Mouse (Mus musculus): ENCODE measurements around the gene Galnt18.

Galnt18 gene

GRCm38 (mm10) chr7:111713828-111714600 is 65.8 kb downstream of the Galnt18 start:
- peak in 1 of 2 experiments; percentile 73 for DNase-seq

DNA sequence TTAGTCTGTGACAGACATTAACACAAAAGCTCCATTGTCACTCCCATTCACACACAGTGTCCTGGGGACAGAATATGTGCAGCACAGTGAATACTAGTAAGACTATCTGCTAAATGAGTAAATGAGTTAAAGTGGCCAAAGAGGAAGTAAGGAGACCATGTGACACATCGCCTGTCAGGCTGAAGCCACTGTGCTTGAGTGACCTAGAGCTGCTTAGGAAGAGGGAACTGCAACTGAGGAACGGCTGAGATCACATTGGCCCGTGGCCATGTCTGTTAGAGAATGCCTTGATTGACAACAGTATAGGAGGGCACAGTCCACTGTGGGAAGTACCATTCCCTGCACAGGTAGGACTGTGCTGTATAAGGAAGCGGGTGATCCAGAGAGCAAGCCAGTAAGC is 67.0 kb downstream of the Galnt18 start:
- DNase-seq, result peak in 1 of 2 experiments; percentile 24

DNA sequence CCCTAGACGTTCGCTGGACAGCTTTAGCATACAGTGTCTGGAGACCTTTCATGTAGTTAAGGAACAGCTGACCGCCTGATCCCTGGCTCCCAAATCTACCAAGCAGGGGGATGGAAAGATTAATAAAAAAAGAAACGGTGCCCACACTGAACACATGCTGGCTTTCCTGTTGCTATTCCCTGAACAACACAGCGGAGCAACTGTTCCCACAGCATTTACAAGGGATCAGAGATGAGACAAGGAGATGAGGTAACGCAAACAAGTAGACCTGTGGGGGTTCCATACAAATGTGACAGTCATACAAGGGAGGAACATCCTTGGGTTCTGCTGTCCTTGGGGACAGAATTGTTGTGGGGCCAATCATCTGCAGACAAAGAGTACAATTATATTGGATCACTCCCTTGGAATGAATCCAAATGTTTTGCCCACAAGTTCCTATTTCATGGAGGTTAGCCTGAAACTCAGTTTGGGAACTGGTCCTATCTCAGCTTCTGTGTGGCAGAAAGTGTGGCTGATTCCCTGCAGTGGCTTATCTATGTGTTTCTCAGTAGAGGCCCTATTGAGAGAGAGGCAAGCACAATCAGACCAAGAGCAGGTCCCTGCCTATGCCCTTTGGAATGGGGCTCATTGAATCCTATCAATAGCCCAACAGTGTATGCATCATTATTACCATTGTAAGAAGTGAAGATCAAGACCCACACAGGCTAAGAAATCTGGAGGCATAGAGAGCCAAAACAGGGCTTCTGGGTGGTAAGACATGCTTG is 68.5 kb downstream of the Galnt18 start:
- no peak for DNase-seq

GRCm38 (mm10) chr7:111710311-111710710 is 69.5 kb downstream of the Galnt18 start:
- DNase-seq, result peak in 1 of 2 experiments; percentile 32

GRCm38 (mm10) chr7:111708563-111708962 is 71.2 kb downstream of the Galnt18 start:
- no peak for DNase-seq

- DNase-seq, result no peak
Measured at GRCm38 (mm10) chr7:111702961-111703360, 76.8 kb downstream of the Galnt18 start.

DNA sequence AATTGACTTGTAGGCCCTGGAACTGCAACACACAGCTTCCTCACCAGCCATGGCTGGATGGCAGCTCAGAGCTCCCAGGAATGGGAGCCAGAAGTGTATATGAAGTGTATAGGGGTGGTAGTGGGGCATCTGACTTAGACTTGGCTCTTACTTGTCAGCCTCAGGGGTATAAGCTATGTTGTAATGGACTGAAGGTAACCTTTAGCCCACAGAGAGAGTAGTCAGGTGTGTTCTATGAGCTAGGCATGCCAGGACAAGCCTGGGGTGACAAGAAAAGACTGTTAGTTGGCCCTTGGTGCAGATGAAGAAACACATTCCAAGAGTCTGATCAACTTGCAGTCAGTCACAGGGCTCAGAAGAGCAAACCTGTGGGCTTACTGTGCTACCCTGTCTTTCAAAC is 78.0 kb downstream of the Galnt18 start:
- no peak for DNase-seq

DNA sequence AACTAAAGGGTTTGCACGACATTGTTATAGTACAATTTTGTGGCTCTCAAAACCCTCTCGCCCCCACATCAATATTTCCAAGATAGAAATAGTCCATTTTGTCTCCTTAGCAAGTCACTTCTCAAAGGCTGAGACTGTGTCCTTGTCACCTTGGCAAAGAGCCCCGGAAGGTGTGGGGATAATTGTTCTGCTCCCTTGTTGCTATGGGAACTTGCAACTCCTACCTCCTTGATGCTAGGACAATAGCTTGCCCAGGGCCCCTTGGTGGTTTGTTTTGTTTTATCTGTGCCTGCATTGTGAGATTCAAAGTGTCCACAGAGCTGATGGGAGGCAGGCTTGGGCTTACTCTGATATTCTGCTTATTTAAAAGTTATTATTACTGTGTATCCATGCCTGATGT is 80.3 kb downstream of the Galnt18 start:
- no peak for DNase-seq

- no peak for DNase-seq
Measured at GRCm38 (mm10) chr7:111696226-111696625, 83.6 kb downstream of the Galnt18 start.

DNA sequence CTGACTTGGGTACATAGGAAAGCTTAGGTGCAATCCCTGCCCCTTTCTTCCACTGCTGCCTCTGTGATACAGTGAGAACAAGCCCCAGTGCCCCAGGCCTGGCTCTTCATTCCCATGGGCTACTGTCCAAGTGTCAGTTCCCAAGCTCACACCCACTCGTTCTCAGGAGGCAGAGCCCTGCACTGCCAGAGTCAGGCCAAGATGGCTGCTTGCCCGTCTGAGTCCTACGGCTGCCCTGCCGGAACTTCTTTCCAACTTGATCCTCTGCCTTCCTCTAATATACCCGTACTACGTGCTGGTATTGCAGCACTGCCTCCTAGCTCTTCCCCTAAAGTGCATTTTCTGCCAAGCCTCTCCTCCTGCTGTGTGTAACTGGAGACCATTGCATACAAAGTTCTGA is 85.5 kb downstream of the Galnt18 start:
- DNase-seq, result no peak

- DNase-seq, result no peak
Measured at GRCm38 (mm10) chr7:111692641-111693261, 87.0 kb downstream of the Galnt18 start.

DNA sequence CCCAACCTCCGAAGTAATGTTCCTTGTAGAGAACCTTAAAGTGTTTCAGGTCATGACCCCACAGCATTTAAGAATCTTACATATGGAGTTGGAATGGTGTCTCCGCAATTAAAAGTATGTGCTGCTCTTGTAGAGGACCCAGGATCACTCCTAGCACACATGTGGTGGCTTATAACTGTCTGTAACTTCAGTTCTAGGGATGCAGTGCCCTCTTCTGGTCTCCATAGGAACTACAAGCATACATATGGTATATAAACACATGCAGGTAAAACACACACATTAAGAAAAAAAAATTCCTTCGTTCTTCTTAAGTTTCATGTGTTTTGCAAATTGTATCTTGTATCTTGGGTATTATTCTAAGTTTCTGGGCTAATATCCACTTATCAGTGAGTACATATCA is 99.7 kb downstream of the Galnt18 start:
- no peak for DNase-seq

DNA sequence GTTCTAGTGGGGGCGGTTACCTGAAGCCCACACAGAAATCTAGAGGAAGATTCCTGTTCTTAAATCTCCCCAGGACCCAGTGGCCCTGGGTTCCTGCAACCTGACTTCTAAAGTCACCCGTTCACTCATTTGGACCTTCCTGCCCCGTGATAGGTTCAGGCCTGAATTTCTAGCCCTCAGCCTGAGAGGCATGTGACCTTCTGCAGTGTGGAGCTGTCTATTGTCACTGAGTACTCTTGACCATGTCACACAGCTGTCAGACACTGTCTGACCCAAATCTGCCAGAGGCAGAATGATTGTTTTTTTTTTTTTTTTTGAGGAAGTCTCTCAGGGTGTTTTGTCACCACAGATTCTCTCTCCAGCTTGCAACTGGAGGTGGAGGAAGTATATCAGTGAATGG is 103.3 kb downstream of the Galnt18 start:
- no peak for DNase-seq

DNA sequence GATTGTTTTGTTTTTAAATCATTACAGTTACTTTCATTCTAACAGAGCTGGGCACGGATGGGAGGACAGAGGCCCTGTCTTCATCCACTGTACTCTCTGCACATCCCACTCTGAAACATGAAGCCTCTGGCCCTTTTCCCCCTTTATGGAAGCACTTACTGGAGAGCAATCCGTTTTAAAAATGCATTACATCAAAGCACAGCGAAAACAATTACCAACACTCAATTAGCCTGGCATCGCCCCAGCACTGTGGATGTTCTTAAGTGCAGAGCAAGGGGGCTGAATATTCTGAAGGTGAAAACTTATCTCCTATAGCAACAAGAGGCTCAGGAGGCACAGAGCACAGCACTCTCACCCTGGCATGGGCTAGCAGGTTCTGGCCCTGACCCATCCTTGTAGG is 107.3 kb downstream of the Galnt18 start:
- DNase-seq, result no peak

DNA sequence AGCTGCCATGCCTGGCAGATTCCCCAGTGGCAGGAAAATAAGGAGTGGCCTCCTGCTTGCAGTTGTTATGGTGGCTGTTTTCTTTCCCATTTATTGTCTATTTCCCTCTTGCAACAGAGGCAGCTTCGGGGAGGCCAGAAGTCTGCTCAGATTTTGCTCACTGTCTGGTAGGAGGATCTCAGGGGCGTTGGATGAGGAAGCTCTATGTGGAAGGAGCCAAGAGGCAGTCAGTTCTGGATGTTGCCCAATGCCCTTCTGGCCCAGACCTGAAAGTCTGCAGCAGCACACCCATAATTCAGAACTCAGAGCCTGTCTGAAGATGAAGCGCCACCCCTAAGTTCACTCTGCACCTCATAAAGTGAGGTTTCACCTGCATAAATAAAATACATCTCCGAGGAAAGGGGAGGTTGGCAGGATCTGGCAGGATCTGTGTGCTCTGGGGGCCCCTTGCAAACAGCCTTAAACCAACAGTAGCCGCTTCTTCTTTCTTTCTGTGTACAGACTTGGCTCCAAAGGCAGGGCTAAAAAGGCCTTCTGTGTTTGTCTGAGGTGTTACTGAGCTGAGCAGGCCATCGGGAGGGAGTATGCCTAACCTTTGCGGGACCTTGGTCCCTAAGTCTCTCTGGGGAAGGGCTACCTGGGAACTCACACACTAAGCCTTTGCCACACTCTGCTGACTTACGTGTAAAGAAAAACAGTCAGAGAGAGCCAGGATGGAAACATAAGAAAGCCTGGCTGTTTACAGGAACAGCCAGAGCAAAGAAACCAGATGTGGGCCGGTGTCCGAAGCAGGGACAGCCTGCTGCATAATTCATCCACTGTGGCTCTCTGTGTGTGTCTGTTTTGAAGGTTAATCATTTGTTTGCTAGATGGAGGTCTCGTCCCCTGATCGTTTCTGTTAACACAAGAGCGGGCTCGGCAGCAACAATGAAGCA is 116.4 kb downstream of the Galnt18 start:
- DNase-seq, result peak; percentile 34 to 43

DNA sequence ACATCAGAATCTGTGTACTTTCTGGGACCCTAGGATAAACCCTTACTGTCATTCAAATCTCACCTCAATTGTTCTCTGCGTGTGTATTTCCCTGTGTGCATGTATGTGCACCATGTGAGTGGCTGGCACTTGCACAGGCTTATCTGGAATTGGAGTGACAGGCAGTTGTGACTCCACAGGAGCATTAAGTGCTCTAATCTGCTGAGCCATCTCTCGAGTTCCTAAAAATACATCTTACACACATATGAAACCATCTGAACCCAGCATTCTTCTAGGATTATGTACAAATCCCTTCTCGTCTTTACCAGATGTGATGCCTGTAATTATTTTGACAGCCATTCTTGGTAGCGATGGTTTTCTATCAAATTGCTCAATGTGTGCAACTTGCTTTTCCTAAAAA is 121.2 kb downstream of the Galnt18 start:
- no peak for DNase-seq

GRCm38 (mm10) chr7:111655002-111655401 is 124.8 kb downstream of the Galnt18 start:
- no peak for DNase-seq

- peak in 1 of 2 experiments; percentile 12 for DNase-seq
Measured at GRCm38 (mm10) chr7:111654526-111654925, 125.3 kb downstream of the Galnt18 start.

GRCm38 (mm10) chr7:111644362-111644761 is 135.4 kb downstream of the Galnt18 start:
- DNase-seq, result no peak

DNA sequence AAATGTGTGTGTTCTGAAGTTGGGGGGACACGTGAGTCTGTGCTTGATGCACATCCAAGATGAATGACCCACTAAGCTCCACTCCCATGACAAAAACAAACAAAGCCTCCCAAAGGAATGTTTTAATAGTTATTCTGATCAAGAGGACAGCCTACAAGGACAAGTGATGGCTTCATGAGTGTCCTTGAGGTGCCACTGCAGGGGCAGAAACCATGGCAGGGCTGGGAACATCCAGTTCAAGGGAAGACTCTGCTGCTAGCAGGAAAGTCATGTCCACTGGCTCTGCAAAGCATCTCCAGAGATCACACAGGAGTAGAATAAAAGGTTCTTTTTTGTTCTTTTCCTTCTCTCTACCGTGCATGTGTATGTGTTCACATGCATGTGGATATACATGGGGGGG is 140.9 kb downstream of the Galnt18 start:
- no peak for DNase-seq

DNA sequence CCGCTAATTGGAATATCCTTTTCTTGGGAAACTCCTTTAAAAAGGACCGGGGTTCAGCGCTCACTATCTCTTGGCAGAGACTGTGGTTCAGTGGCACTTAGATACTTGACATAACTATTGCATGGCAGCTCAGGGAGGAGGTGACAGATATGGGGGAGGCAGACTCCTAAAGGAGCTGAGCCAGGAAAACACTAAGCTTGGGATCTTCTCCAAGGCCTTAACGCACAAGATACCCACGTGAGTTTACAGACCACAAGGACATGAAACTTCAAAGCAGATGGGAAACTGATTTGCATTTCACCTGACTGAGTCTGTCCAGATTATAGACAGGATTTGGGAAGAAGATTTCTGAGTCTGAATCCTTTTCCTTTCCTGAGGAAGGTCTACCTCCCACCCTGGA is 141.3 kb downstream of the Galnt18 start:
- DNase-seq, result no peak

DNA sequence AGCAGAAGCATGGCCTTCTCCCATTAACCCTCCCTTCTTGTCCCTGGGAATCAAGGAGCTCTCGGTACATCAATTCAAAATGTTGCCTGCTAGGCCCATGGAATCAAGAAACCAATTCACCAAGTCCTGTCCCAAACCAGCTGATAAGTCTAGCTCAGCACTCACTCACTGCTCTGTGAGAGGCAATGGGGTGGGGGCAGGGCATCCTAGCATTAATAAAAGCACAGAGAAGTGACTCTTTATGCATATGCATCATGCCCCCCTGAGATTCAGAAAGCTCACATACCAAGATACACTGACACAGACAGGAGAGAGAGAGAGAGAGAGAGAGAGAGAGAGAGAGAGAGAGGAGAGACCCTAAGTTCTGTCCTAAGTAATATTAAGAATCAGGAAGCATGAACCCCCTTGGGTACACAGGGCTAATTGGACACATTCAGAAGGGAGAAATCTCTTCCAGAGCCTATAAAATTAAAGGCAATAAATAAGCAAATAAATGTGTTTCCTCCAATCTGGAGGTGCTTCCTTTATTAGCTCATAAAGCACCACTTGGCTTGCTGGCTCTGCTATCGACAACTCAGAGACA is 141.8 kb downstream of the Galnt18 start:
- no peak for DNase-seq
